Mouse (Mus musculus) stomach, postnatal 0 days (tissue): Measurements from ENCODE around the gene Tor1a. TPM values are rescaled to one million over a fixed set of nuclear protein-coding genes. Genes with fewer than 3 reads are reported as not detected.

Experiments used
- ATAC-seq: fragments of 200-750 bp; cut with Nextera tagmentation; 2 replicates; pipeline ENCODE4 v1.8.0; 2017; ENCODE audit not compliant: low FRiP score, low TSS enrichment
- DNase-seq: peaks from one replicate; pipeline ENCODE4 v3.0.0-alpha.2; 2016; ENCODE audit warnings: low spot score
- H3K27ac ChIP-seq: fragments of 300-500 bp; sonication (generic); replicated peaks from 2 replicates; pipeline ENCODE4 v1.5.1; 2014; ENCODE audit warnings: mild to moderate bottlenecking, control low read depth
- H3K27me3 ChIP-seq: fragments of 300-500 bp; sonication (generic); 2 replicates; pipeline ENCODE4 v1.6.1; 2014; ENCODE audit warnings: low read length; ENCODE audit not compliant: control insufficient read depth, insufficient read depth
- H3K36me3 ChIP-seq: fragments of 300-500 bp; sonication (generic); 2 replicates; pipeline ENCODE4 v1.6.1; 2014; ENCODE audit warnings: low read length, mixed read lengths; ENCODE audit not compliant: control insufficient read depth, insufficient read depth
- H3K4me1 ChIP-seq: fragments of 300-500 bp; sonication (generic); replicated peaks from 2 replicates; pipeline ENCODE4 v1.6.1; 2014; ENCODE audit warnings: antibody characterized with exemption; ENCODE audit not compliant: control insufficient read depth, insufficient read depth
- H3K4me2 ChIP-seq: fragments of 300-500 bp; sonication (generic); replicated peaks from 2 replicates; pipeline ENCODE4 v1.6.1; 2014; ENCODE audit warnings: low read depth, mild to moderate bottlenecking, control low read depth, moderate library complexity
- H3K4me3 ChIP-seq: fragments of 300-500 bp; sonication (generic); 2 replicates; pipeline ENCODE4 v1.5.1; 2014; ENCODE audit warnings: low read depth, low read length, control low read depth
- H3K9ac ChIP-seq: fragments of 300-500 bp; sonication (generic); 2 replicates; pipeline ENCODE4 v1.6.1; 2014; ENCODE audit warnings: mild to moderate bottlenecking, low read length, control low read depth, mixed read lengths
- H3K9me3 ChIP-seq: fragments of 300-500 bp; sonication (generic); 2 replicates; pipeline ENCODE4 v1.6.1; 2016; ENCODE audit warnings: low read length; ENCODE audit not compliant: control insufficient read depth
- CTCF ChIP-seq: IDR thresholded peaks from 2 replicates; pipeline ENCODE4 v1.5.1; 2016; ENCODE audit warnings: antibody characterized with exemption, low read depth, mild to moderate bottlenecking, moderate library complexity
- EP300 ChIP-seq: optimal IDR thresholded peaks from 2 replicates; pipeline ENCODE3; 2016; ENCODE audit warnings: antibody characterized with exemption
- WGBS: fragments of 180-500 bp; shearing (Covaris S2); extraction: QIAGEN DNeasy Blood & Tissue Kit; methylation state at CpG from one replicate; pipeline ENCODE4 v1.1.7; 2014; 5-methylcytosine and 5-hydroxymethylcytosine counted together
- polyA plus RNA-seq: library from polyadenylated mRNA; unstranded; fragments of >200 nt; fragmentation: Nextera tagmentation; extraction: Ambion mirVana; gene quantifications from 2 replicates; pipeline ENCODE4 v1.2.1, GENCODE M21; 2015

The Tor1a gene
- polyA plus RNA-seq, 1 experiment from 2014 or later: 51.2 TPM

- Histone ChIP-seq H3K9ac (peak overlapping the region; percentile 39), H3K4me2 (peak overlapping the region; percentile 59), H3K4me3 (peak overlapping the region; percentile 32; the same call in 1 of the 2 replicates), H3K27ac (peak overlapping the region; percentile 81), H3K9me3 (no peaks in the 10 kb centered on the region), H3K27me3 (no peaks in the 10 kb centered on the region), H3K4me1 (0 out of 2 replicates have a peak, but pooled peaks cover 2% of the 10 kb centered on the region), H3K36me3 (no peaks in the 10 kb centered on the region)
- no peak for TF ChIP-seq EP300
- ATAC-seq: peak; percentile 87
- DNase-seq: peak; percentile 77
- WGBS: 18% methylated on average over 12 of the region's 12 CpGs
These were observed 38.7 kb downstream of the Tor1a start for GRCm38 (mm10) chr2:30928893-30929482.

- Histone ChIP-seq H3K9me3 (no peaks in the 10 kb centered on the region), H3K4me2 (no peak overlapping the region), H3K27ac (peak overlapping the region; percentile 81), H3K4me3 (no peak overlapping the region), H3K9ac (0 out of 2 replicates have a peak overlapping the region, but pooled peaks have one; percentile 4), H3K4me1 (0 out of 2 replicates have a peak, but pooled peaks cover 2% of the 10 kb centered on the region), H3K27me3 (no peaks in the 10 kb centered on the region), H3K36me3 (no peaks in the 10 kb centered on the region)
- peak; percentile 92 for TF ChIP-seq CTCF
- TF ChIP-seq EP300: no peak
- WGBS: 25% methylated on average over 14 of the region's 14 CpGs
- DNase-seq: peak; percentile 85
- ATAC-seq: peak; percentile 60
These were observed 39.7 kb downstream of the Tor1a start for GRCm38 (mm10) chr2:30927844-30928628.

GRCm38 (mm10) chr2:30927151-30927781, 40.5 kb downstream of the Tor1a start:
- H3K4me3 ChIP-seq: no peak overlapping the region
- TF ChIP-seq EP300: no peak
- TF ChIP-seq CTCF: no peak
- H3K9ac ChIP-seq: no peak overlapping the region
- no peak for ATAC-seq
- no peaks in the 10 kb centered on the region for H3K36me3 ChIP-seq
- H3K27me3 ChIP-seq: no peaks in the 10 kb centered on the region
- 0 out of 2 replicates have a peak, but pooled peaks cover 2% of the 10 kb centered on the region for H3K4me1 ChIP-seq
- H3K27ac ChIP-seq: peak overlapping the region; percentile 45; the same call in 1 of the 2 replicates
- 55% methylated on average over 9 of the region's 9 CpGs for WGBS
- no peak overlapping the region for H3K4me2 ChIP-seq
- no peak for DNase-seq
- H3K9me3 ChIP-seq: no peaks in the 10 kb centered on the region

- Histone ChIP-seq H3K27me3 (no peaks in the 10 kb centered on the region), H3K9ac (no peak overlapping the region), H3K36me3 (no peaks in the 10 kb centered on the region), H3K4me1 (0 out of 2 replicates have a peak, but pooled peaks cover 2% of the 10 kb centered on the region), H3K27ac (no peak overlapping the region), H3K4me3 (no peak overlapping the region), H3K4me2 (no peak overlapping the region), H3K9me3 (no peaks in the 10 kb centered on the region)
- no peak for ATAC-seq
- TF ChIP-seq EP300 (no peak), CTCF (no peak)
- no peak for DNase-seq
- WGBS: 55% methylated on average over 4 of the region's 4 CpGs
These were observed 41.4 kb downstream of the Tor1a start for GRCm38 (mm10) chr2:30926381-30926780.

- DNase-seq (no peak), ATAC-seq (no peak)
- H3K27me3 ChIP-seq: no peaks in the 10 kb centered on the region
- H3K27ac ChIP-seq: no peak overlapping the region
- whole genome bisulfite sequencing: 78% methylated on average over 4 of the region's 4 CpGs
- 0 out of 2 replicates have a peak, but pooled peaks cover 2% of the 10 kb centered on the region for H3K4me1 ChIP-seq
- no peaks in the 10 kb centered on the region for H3K9me3 ChIP-seq
- H3K4me3 ChIP-seq: no peak overlapping the region
- H3K9ac ChIP-seq: no peak overlapping the region
- H3K36me3 ChIP-seq: no peaks in the 10 kb centered on the region
- no peak for TF ChIP-seq CTCF
- no peak for TF ChIP-seq EP300
- H3K4me2 ChIP-seq: no peak overlapping the region
These were observed 42.6 kb downstream of the Tor1a start for GRCm38 (mm10) chr2:30925181-30925580.

- 0 out of 2 replicates have a peak, but pooled peaks cover 2% of the 10 kb centered on the region for H3K4me1 ChIP-seq
- no peak overlapping the region for H3K27ac ChIP-seq
- H3K9me3 ChIP-seq: no peaks in the 10 kb centered on the region
- no peak for ATAC-seq
- H3K36me3 ChIP-seq: no peaks in the 10 kb centered on the region
- no peaks in the 10 kb centered on the region for H3K27me3 ChIP-seq
- TF ChIP-seq EP300 (no peak), CTCF (no peak)
- 51% methylated on average over 3 of the region's 3 CpGs for whole genome bisulfite sequencing
- H3K4me3 ChIP-seq: no peak overlapping the region
- H3K9ac ChIP-seq: no peak overlapping the region
- H3K4me2 ChIP-seq: no peak overlapping the region
- no peak for DNase-seq
These were observed 44.6 kb downstream of the Tor1a start for GRCm38 (mm10) chr2:30923099-30923498.
